Mouse (Mus musculus) limb, embryonic 12.5 days (tissue): Measurements from ENCODE around the gene Swsap1. TPM values are rescaled to one million over a fixed set of nuclear protein-coding genes. Genes with fewer than 3 reads are reported as not detected.

Experiments
- ATAC-seq: fragments of 200-750 bp; cut with Nextera tagmentation; 2 replicates; pipeline ENCODE4 v1.8.0; 2017; ENCODE audit warnings: low read depth, moderate TSS enrichment; ENCODE audit not compliant: insufficient number of reproducible peaks, insufficient read depth, low FRiP score, low TSS enrichment
- H3K27ac ChIP-seq: fragments of 300-500 bp; sonication (generic); 2 replicates; pipeline ENCODE4 v1.5.1; 2016; ENCODE audit warnings: mild to moderate bottlenecking, moderate library complexity
- H3K27me3 ChIP-seq: fragments of 300-500 bp; sonication (generic); 2 replicates; pipeline ENCODE4 v1.6.1; 2016; ENCODE audit warnings: mild to moderate bottlenecking, moderate library complexity
- H3K36me3 ChIP-seq: fragments of 300-500 bp; sonication (generic); 2 replicates; pipeline ENCODE4 v1.6.1; 2016; ENCODE audit warnings: mild to moderate bottlenecking, moderate library complexity
- H3K4me1 ChIP-seq: fragments of 300-500 bp; sonication (generic); replicated peaks from 2 replicates; pipeline ENCODE4 v1.6.1; 2016
- H3K4me2 ChIP-seq: fragments of 300-500 bp; sonication (generic); 2 replicates; pipeline ENCODE4 v1.6.1; 2016; ENCODE audit warnings: mild to moderate bottlenecking, moderate library complexity
- H3K4me3 ChIP-seq: fragments of 300-500 bp; sonication (generic); replicated peaks from 2 replicates; pipeline ENCODE4 v1.5.1; 2016; ENCODE audit warnings: mild to moderate bottlenecking
- H3K9ac ChIP-seq: fragments of 300-500 bp; sonication (generic); replicated peaks from 2 replicates; pipeline ENCODE4 v1.6.1; 2016; ENCODE audit warnings: mild to moderate bottlenecking, moderate library complexity
- H3K9me3 ChIP-seq: fragments of 300-500 bp; sonication (generic); 2 replicates; pipeline ENCODE4 v1.6.1; 2016; ENCODE audit warnings: mild to moderate bottlenecking, moderate library complexity
- WGBS: fragments of 180-500 bp; shearing (Covaris S2); methylation state at CpG from one replicate; pipeline ENCODE4 v1.1.7; 2016; 5-methylcytosine and 5-hydroxymethylcytosine counted together
- polyA plus RNA-seq: library from polyadenylated mRNA; unstranded; fragments of >200 nt; fragmentation: Nextera tagmentation; extraction: Ambion mirVana; gene quantifications from 2 replicates; pipeline ENCODE4 v1.2.1, GENCODE M21; 2016

Gene Swsap1
- polyA plus RNA-seq, 1 experiment from 2014 or later, result 7.4 TPM

- no peak overlapping the region for H3K9ac ChIP-seq
- no peaks in the 10 kb centered on the region for H3K36me3 ChIP-seq
- H3K9me3 ChIP-seq, result no peaks in the 10 kb centered on the region
- H3K4me3 ChIP-seq, result no peak overlapping the region
- H3K4me1 ChIP-seq, result no peaks in the 10 kb centered on the region
- H3K27me3 ChIP-seq, result peaks cover 7% of the 10 kb centered on the region
- no peak overlapping the region for H3K4me2 ChIP-seq
- no peak overlapping the region for H3K27ac ChIP-seq
- no peak for ATAC-seq
- WGBS, result 62% methylated on average over 6 of the region's 6 CpGs
Observed at GRCm38 (mm10) chr9:21968883-21969282, 13.3 kb downstream of the Swsap1 start.

GRCm38 (mm10) chr9:21969304-21969703 lies 13.7 kb downstream of the Swsap1 start:
- Histone ChIP-seq H3K4me3 (no peak overlapping the region), H3K27me3 (peaks cover 3% of the 10 kb centered on the region; the same call in 1 of the 2 replicates), H3K4me1 (no peaks in the 10 kb centered on the region), H3K36me3 (no peaks in the 10 kb centered on the region), H3K27ac (no peak overlapping the region), H3K4me2 (no peak overlapping the region), H3K9ac (no peak overlapping the region), H3K9me3 (no peaks in the 10 kb centered on the region)
- WGBS, result 90% methylated on average over 4 of the region's 4 CpGs
- ATAC-seq, result no peak

GRCm38 (mm10) chr9:21976626-21977175 lies 21.1 kb downstream of the Swsap1 start:
- Histone ChIP-seq H3K27ac (no peak overlapping the region), H3K9ac (no peak overlapping the region), H3K27me3 (peaks cover 10% of the 10 kb centered on the region; the same call in 1 of the 2 replicates), H3K9me3 (no peaks in the 10 kb centered on the region), H3K4me3 (no peak overlapping the region), H3K4me1 (no peaks in the 10 kb centered on the region), H3K4me2 (no peak overlapping the region), H3K36me3 (no peaks in the 10 kb centered on the region)
- 89% methylated on average over 9 of the region's 10 CpGs for WGBS
- ATAC-seq, result no peak

- peaks cover 10% of the 10 kb centered on the region; the same call in 1 of the 2 replicates for H3K27me3 ChIP-seq
- no peak overlapping the region for H3K4me2 ChIP-seq
- WGBS, result 85% methylated on average over 5 of the region's 5 CpGs
- H3K4me1 ChIP-seq, result no peaks in the 10 kb centered on the region
- H3K4me3 ChIP-seq, result no peak overlapping the region
- no peak for ATAC-seq
- H3K9me3 ChIP-seq, result no peaks in the 10 kb centered on the region
- H3K36me3 ChIP-seq, result no peaks in the 10 kb centered on the region
- H3K27ac ChIP-seq, result no peak overlapping the region
- H3K9ac ChIP-seq, result no peak overlapping the region
Observed at GRCm38 (mm10) chr9:21977331-21977730, 21.8 kb downstream of the Swsap1 start.

- Histone ChIP-seq H3K4me1 (no peaks in the 10 kb centered on the region), H3K4me3 (no peak overlapping the region), H3K27me3 (peaks cover 10% of the 10 kb centered on the region; the same call in 1 of the 2 replicates), H3K4me2 (no peak overlapping the region), H3K9ac (no peak overlapping the region), H3K27ac (no peak overlapping the region), H3K9me3 (no peaks in the 10 kb centered on the region), H3K36me3 (no peaks in the 10 kb centered on the region)
- no peak for ATAC-seq
- WGBS, result 23% methylated on average over 2 of the region's 2 CpGs
Observed at GRCm38 (mm10) chr9:21977972-21978371, 22.4 kb downstream of the Swsap1 start.

- Histone ChIP-seq H3K4me3 (no peak overlapping the region), H3K4me1 (no peaks in the 10 kb centered on the region), H3K27ac (no peak overlapping the region), H3K36me3 (no peaks in the 10 kb centered on the region), H3K27me3 (peaks cover 14% of the 10 kb centered on the region), H3K4me2 (no peak overlapping the region), H3K9ac (no peak overlapping the region), H3K9me3 (no peaks in the 10 kb centered on the region)
- WGBS, result 92% methylated on average over 4 of the region's 4 CpGs
- ATAC-seq, result no peak
Observed at GRCm38 (mm10) chr9:21978398-21979128, 23.0 kb downstream of the Swsap1 start.

GRCm38 (mm10) chr9:21983911-21984310 lies 28.4 kb downstream of the Swsap1 start:
- Histone ChIP-seq H3K27ac (no peak overlapping the region), H3K9me3 (no peaks in the 10 kb centered on the region), H3K9ac (no peak overlapping the region), H3K4me3 (no peak overlapping the region), H3K27me3 (peaks cover 64% of the 10 kb centered on the region), H3K36me3 (no peaks in the 10 kb centered on the region), H3K4me1 (peaks cover 10% of the 10 kb centered on the region), H3K4me2 (no peak overlapping the region)
- ATAC-seq, result no peak
- WGBS, result 27% methylated on average over 3 of the region's 3 CpGs

- Histone ChIP-seq H3K27ac (no peak overlapping the region), H3K27me3 (peaks cover 92% of the 10 kb centered on the region), H3K36me3 (no peaks in the 10 kb centered on the region), H3K9ac (no peak overlapping the region), H3K4me1 (peaks cover 21% of the 10 kb centered on the region), H3K4me3 (peak overlapping the region; percentile 47), H3K4me2 (peak overlapping the region; percentile 76), H3K9me3 (no peaks in the 10 kb centered on the region)
- no peak for ATAC-seq
- 7% methylated on average over 36 of the region's 36 CpGs for WGBS
Observed at GRCm38 (mm10) chr9:21987592-21988342, 32.2 kb downstream of the Swsap1 start.

GRCm38 (mm10) chr9:21988421-21989101 lies 33.0 kb downstream of the Swsap1 start:
- Histone ChIP-seq H3K4me2 (peak overlapping the region; percentile 76), H3K4me3 (peak overlapping the region; percentile 47), H3K9ac (peak overlapping the region; percentile 42), H3K9me3 (no peaks in the 10 kb centered on the region), H3K36me3 (no peaks in the 10 kb centered on the region), H3K27me3 (peaks cover 95% of the 10 kb centered on the region), H3K4me1 (peaks cover 21% of the 10 kb centered on the region), H3K27ac (no peak overlapping the region)
- under 1% methylated on average over 32 of the region's 32 CpGs for WGBS
- ATAC-seq, result no peak; the same call in 1 of the 2 replicates

- no peak for ATAC-seq
- H3K4me3 ChIP-seq, result peak within 1 kb of the TSS; percentile 47
- peaks cover 21% of the 10 kb centered on the region for H3K4me1 ChIP-seq
- WGBS, result under 1% methylated on average over 42 of the region's 42 CpGs
- peak within 1 kb of the TSS; percentile 42 for H3K9ac ChIP-seq
- H3K27ac ChIP-seq, result no peak within 1 kb of the TSS
- H3K9me3 ChIP-seq, result no peaks in the 10 kb centered on the region
- peak within 1 kb of the TSS; percentile 76 for H3K4me2 ChIP-seq
- H3K36me3 ChIP-seq, result no peaks in the 10 kb centered on the region
- H3K27me3 ChIP-seq, result peaks cover 92% of the 10 kb centered on the region
Observed at GRCm38 (mm10) chr9:21989230-21990110, 33.9 kb downstream of the Swsap1 start, which contains the start of gene Rgl3. Gene Rgl3, minus strand, starts transcription at chr9:21989446.
